Mouse (Mus musculus) CH12.LX (cell line): ENCODE measurements at regions not wholly inside any gene's neighbourhood (a gene's known extent, or its start where the extent isn't known, plus 50 kb on each side); places are given as distances from the start of the nearest gene placed in this dataset.

Experiments
- CTCF ChIP-seq, 2 experiments: IDR thresholded peaks in 1 of 2; conservative IDR thresholded peaks in 1 of 2; 2 replicates each; pipeline ENCODE4 v1.5.1; 2011 to 2012; ENCODE audit warnings: low read depth in 2 of 2, low read length in 2 of 2, improper control_type of control experiment in 1 of 2, inconsistent platforms in 1 of 2, mild to moderate bottlenecking in 1 of 2, moderate library complexity in 1 of 2
- IRF4 ChIP-seq: IDR thresholded peaks from 2 replicates; pipeline ENCODE4 v1.6.1; 2014; ENCODE audit warnings: low read depth, mild to moderate bottlenecking, inconsistent platforms, low read length, improper control_type of control experiment
- POLR2A ChIP-seq: IDR thresholded peaks from 2 replicates; pipeline ENCODE4 v1.6.1; 2011; ENCODE audit warnings: low read depth, mild to moderate bottlenecking, improper control_type of control experiment, low read length
- USF1 ChIP-seq: IDR thresholded peaks from 2 replicates; pipeline ENCODE4 v1.6.1; 2014; ENCODE audit warnings: low read depth, mild to moderate bottlenecking, inconsistent platforms, low read length, improper control_type of control experiment
- ZC3H11A ChIP-seq: IDR thresholded peaks from 2 replicates; pipeline ENCODE4 v1.6.1; 2012; ENCODE audit warnings: low read depth, mild to moderate bottlenecking, inconsistent platforms, low read length, improper control_type of control experiment

DNA sequence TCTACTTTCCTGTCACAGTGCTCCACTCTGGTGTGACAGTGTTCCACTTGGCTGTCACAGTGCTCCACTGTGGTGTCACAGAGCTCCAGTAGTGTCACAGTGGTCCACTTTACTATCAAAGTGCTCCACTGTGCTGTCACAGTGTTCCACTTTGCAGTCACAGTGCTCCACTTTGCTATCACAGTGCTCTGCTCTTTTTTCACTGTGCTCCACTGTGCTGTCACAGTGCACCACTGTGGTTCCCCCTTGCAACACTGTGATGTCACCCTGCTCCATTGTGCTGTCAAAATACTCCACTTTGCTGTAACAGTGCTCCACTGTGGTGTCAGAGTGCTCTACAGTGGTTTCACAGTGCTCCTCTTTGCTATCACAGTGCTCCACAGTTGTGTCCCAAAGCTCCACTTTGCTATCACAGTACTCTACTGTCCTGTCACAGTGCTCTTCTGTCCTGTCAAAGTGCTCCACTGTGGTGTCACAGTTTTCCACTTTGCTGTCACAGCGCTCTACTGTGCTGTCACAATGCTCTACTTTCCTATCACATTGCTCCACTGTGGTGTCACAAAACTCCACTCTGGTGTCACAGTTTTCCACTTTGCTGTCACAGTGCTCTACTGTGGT is 77.8 kb upstream of the Trpm1 start:
- TF ChIP-seq IRF4 (no peak), USF1 (no peak), CTCF (conservative IDR thresholded peaks at IDR 0.05 in 1 of 2, IDR thresholded peaks at IDR 0.05 in 1 of 2; ENCODE audit: low read depth in 2 of 2, low read length in 2 of 2) (no peak), POLR2A (no peak), ZC3H11A (no peak)
